Mouse (Mus musculus) forebrain, postnatal 0 days (tissue): ENCODE results near the gene Rrbp1. TPM values are rescaled to one million over a fixed set of nuclear protein-coding genes. Genes with fewer than 3 reads are reported as not detected.

Experiments used
- ATAC-seq: fragments of 200-750 bp; cut with Nextera tagmentation; 2 replicates; pipeline ENCODE4 v1.8.0; 2017; ENCODE audit warnings: mild to moderate bottlenecking, moderate library complexity
- DNase-seq: peaks from one replicate; pipeline ENCODE4 v3.0.0-alpha.2; 2015
- H3K27ac ChIP-seq: fragments of 300-500 bp; sonication (generic); 2 replicates; pipeline ENCODE4 v1.5.1; 2014; ENCODE audit warnings: low read depth, mild to moderate bottlenecking, antibody characterized with exemption, low read length, moderate library complexity, mixed read lengths
- H3K27me3 ChIP-seq: fragments of 300-500 bp; sonication (generic); 2 replicates; pipeline ENCODE4 v1.6.1; 2014; ENCODE audit warnings: mild to moderate bottlenecking, low read length, mixed read lengths; ENCODE audit not compliant: insufficient read depth
- H3K36me3 ChIP-seq: fragments of 300-500 bp; sonication (generic); 2 replicates; pipeline ENCODE4 v1.6.1; 2014; ENCODE audit warnings: mild to moderate bottlenecking, moderate library complexity; ENCODE audit not compliant: insufficient read depth
- H3K4me1 ChIP-seq: fragments of 300-500 bp; sonication (generic); 2 replicates; pipeline ENCODE4 v1.6.1; 2014; ENCODE audit warnings: antibody characterized with exemption; ENCODE audit not compliant: insufficient read depth
- H3K4me2 ChIP-seq: fragments of 300-500 bp; sonication (generic); 2 replicates; pipeline ENCODE4 v1.6.1; 2014; ENCODE audit warnings: low read depth, mild to moderate bottlenecking, moderate library complexity
- H3K4me3 ChIP-seq: fragments of 300-500 bp; sonication (generic); 2 replicates; pipeline ENCODE4 v1.5.1; 2014; ENCODE audit warnings: low read depth, low read length, mixed read lengths
- H3K9ac ChIP-seq: fragments of 300-500 bp; sonication (generic); 2 replicates; pipeline ENCODE4 v1.6.1; 2014; ENCODE audit warnings: mild to moderate bottlenecking
- H3K9me3 ChIP-seq: fragments of 300-500 bp; sonication (generic); 2 replicates; pipeline ENCODE4 v1.6.1; 2016; ENCODE audit warnings: low read length
- CTCF ChIP-seq: sonication (generic); IDR thresholded peaks from 2 replicates; pipeline ENCODE4 v1.5.1; 2016; ENCODE audit warnings: antibody characterized with exemption, control low read depth, low read depth
- WGBS: fragments of 180-500 bp; shearing (Covaris S2); extraction: QIAGEN DNeasy Blood & Tissue Kit; methylation state at CpG from one replicate; pipeline ENCODE4 v1.1.7; 2014; 5-methylcytosine and 5-hydroxymethylcytosine counted together
- polyA plus RNA-seq: library from polyadenylated mRNA; unstranded; fragments of >200 nt; fragmentation: Nextera tagmentation; extraction: Ambion mirVana; gene quantifications from 2 replicates; pipeline ENCODE4 v1.2.1, GENCODE M21; 2015
- total RNA-seq: library from RNA; depleted of rRNA; stranded (reverse); fragments of >200 nt; gene quantifications from 2 replicates; pipeline ENCODE4 v1.2.3, GENCODE M21; 2014

Gene Rrbp1
- total and polyA plus RNA-seq, 2 experiments from 2014 or later, result 19.5 to 37.1 TPM

- Histone ChIP-seq H3K4me3 (no peak overlapping the region), H3K36me3 (no peaks in the 10 kb centered on the region), H3K27ac (no peak overlapping the region), H3K9me3 (no peaks in the 10 kb centered on the region), H3K9ac (no peak overlapping the region), H3K4me1 (0 out of 2 replicates have a peak, but pooled peaks cover 3% of the 10 kb centered on the region), H3K27me3 (no peaks in the 10 kb centered on the region), H3K4me2 (no peak overlapping the region)
- WGBS, result 66% methylated on average over 7 of the region's 7 CpGs
- DNase-seq (no peak), ATAC-seq (no peak)
- no peak for TF ChIP-seq CTCF
These were observed 87.0 kb downstream of the Rrbp1 start for GRCm38 (mm10) chr2:143924085-143924484.

DNA sequence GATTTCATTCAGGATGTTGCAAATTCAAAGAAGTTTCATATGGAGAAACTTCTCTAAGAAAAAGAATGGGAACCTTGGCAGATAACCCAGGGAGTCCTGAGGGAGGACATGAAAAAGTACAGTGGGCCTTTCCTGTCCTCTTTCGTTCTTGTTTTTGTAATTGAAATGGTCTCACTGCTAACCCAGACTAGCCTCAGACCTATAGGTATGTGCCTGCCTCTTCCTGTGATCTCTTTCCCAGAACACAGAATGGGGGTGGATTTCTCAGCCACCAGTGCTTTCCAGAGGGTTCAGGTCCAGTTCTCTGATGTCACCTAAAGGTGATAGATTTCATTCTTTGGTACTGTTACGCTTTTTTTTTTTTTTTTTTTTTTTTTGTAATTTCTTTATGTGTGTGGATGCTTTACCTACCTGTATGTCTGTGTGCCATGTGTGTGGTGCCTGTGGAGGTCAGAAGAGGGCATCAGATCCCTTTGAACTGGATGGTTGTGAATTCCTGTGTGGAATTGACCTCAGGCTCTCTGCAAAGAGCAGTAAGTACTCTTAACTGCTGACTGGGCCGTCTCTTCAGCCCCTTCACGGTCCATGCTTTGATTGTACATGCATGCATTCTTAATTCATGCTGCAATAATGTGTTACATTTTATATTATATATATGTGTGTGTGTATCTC, 92.1 kb downstream of the Rrbp1 start:
- H3K4me1 ChIP-seq, result peaks cover 29% of the 10 kb centered on the region
- no peak overlapping the region for H3K9ac ChIP-seq
- H3K9me3 ChIP-seq, result no peaks in the 10 kb centered on the region
- no peaks in the 10 kb centered on the region for H3K27me3 ChIP-seq
- no peaks in the 10 kb centered on the region for H3K36me3 ChIP-seq
- no peak overlapping the region for H3K27ac ChIP-seq
- no peak overlapping the region for H3K4me2 ChIP-seq
- TF ChIP-seq CTCF, result 0 out of 2 replicates have a peak, but pooled peaks have one; percentile 1
- DNase-seq (no peak), ATAC-seq (no peak)
- H3K4me3 ChIP-seq, result no peak overlapping the region
- 71% methylated on average over 4 of the region's 4 CpGs for WGBS

GRCm38 (mm10) chr2:143917622-143918021, 93.4 kb downstream of the Rrbp1 start:
- no peak for DNase-seq
- H3K27ac ChIP-seq, result no peak overlapping the region

GRCm38 (mm10) chr2:143916229-143916628, 94.8 kb downstream of the Rrbp1 start:
- TF ChIP-seq CTCF, result no peak
- no peaks in the 10 kb centered on the region for H3K9me3 ChIP-seq
- H3K4me3 ChIP-seq, result peak overlapping the region; percentile 81
- H3K9ac ChIP-seq, result peak overlapping the region; percentile 98
- H3K27ac ChIP-seq, result peak overlapping the region; percentile 96; the same call in 1 of the 2 replicates
- no peaks in the 10 kb centered on the region for H3K36me3 ChIP-seq
- 3% methylated on average over 5 of the region's 5 CpGs for WGBS
- H3K4me2 ChIP-seq, result peak overlapping the region; percentile 70
- peaks cover 30% of the 10 kb centered on the region for H3K4me1 ChIP-seq
- ATAC-seq, result no peak
- DNase-seq, result no peak
- H3K27me3 ChIP-seq, result no peaks in the 10 kb centered on the region

More at GRCm38 (mm10) chr2:143917622-143918021, 93.4 kb downstream of the Rrbp1 start:
- H3K9ac ChIP-seq, result no peak overlapping the region
- no peaks in the 10 kb centered on the region for H3K9me3 ChIP-seq
- 72% methylated on average over 5 of the region's 5 CpGs for WGBS
- H3K4me1 ChIP-seq, result peaks cover 30% of the 10 kb centered on the region
- no peak overlapping the region for H3K4me3 ChIP-seq
- TF ChIP-seq CTCF, result no peak
- H3K27me3 ChIP-seq, result no peaks in the 10 kb centered on the region
- H3K36me3 ChIP-seq, result no peaks in the 10 kb centered on the region
- H3K4me2 ChIP-seq, result peak overlapping the region; percentile 70
- ATAC-seq, result no peak

GRCm38 (mm10) chr2:143915600-143916135, 95.4 kb downstream of the Rrbp1 start:
- no peaks in the 10 kb centered on the region for H3K36me3 ChIP-seq
- H3K27me3 ChIP-seq, result no peaks in the 10 kb centered on the region
- H3K4me2 ChIP-seq, result peak overlapping the region; percentile 70
- no peak for TF ChIP-seq CTCF
- peak overlapping the region; percentile 98 for H3K9ac ChIP-seq
- H3K4me3 ChIP-seq, result peak overlapping the region; percentile 81
- under 1% methylated on average over 32 of the region's 32 CpGs for WGBS
- peak overlapping the region; percentile 96 for H3K27ac ChIP-seq
- DNase-seq (peak; percentile 79), ATAC-seq (peak; percentile 57)
- H3K9me3 ChIP-seq, result no peaks in the 10 kb centered on the region
- peaks cover 30% of the 10 kb centered on the region for H3K4me1 ChIP-seq

GRCm38 (mm10) chr2:143914760-143915599, 96.1 kb downstream of the Rrbp1 start, which contains the start of gene Dstn:
Gene Dstn, plus strand, starts transcription at chr2:143915320.
- peak within 1 kb of the TSS; percentile 81 for H3K4me3 ChIP-seq
- WGBS, result 1% methylated on average over 70 of the region's 71 CpGs
- peak within 1 kb of the TSS; percentile 96 for H3K27ac ChIP-seq
- H3K4me1 ChIP-seq, result peaks cover 30% of the 10 kb centered on the region
- H3K9me3 ChIP-seq, result no peaks in the 10 kb centered on the region
- peak within 1 kb of the TSS; percentile 98 for H3K9ac ChIP-seq
- ATAC-seq (peak; percentile 96), DNase-seq (peak; percentile 97)
- no peaks in the 10 kb centered on the region for H3K27me3 ChIP-seq
- peak within 1 kb of the TSS; percentile 70 for H3K4me2 ChIP-seq
- no peaks in the 10 kb centered on the region for H3K36me3 ChIP-seq
- TF ChIP-seq CTCF, result no peak
